Mouse (Mus musculus) ovary, adult 18-20 months (tissue): ENCODE measurements around the gene Cdx4.

Experiments used
- DNase-seq: peaks from one replicate; pipeline ENCODE4 v3.0.0; 2022; ENCODE audit warnings: low spot score, mixed read lengths

Cdx4 gene

GRCm38 (mm10) chrX:103321146-103321545 is at the start of gene Cdx4:
Gene Cdx4 (plus strand): TSS chrX:103321398.
- DNase-seq, result no peak

GRCm38 (mm10) chrX:103274325-103274724 is 46.9 kb upstream of the Cdx4 start:
- DNase-seq, result no peak

GRCm38 (mm10) chrX:103286899-103287722 is 34.1 kb upstream of the Cdx4 start:
- no peak for DNase-seq

- no peak for DNase-seq
Measured at GRCm38 (mm10) chrX:103287846-103288377, 33.3 kb upstream of the Cdx4 start.

- no peak for DNase-seq
Measured at GRCm38 (mm10) chrX:103288485-103289330, 32.5 kb upstream of the Cdx4 start.

- DNase-seq, result no peak
Measured at GRCm38 (mm10) chrX:103298937-103299336, 22.3 kb upstream of the Cdx4 start.

GRCm38 (mm10) chrX:103308262-103308661 is 12.9 kb upstream of the Cdx4 start:
- DNase-seq, result no peak

GRCm38 (mm10) chrX:103311723-103312122 is 9.5 kb upstream of the Cdx4 start:
- no peak for DNase-seq

GRCm38 (mm10) chrX:103314146-103314545 is 7.1 kb upstream of the Cdx4 start:
- DNase-seq, result no peak

GRCm38 (mm10) chrX:103325900-103326299 is 4.7 kb downstream of the Cdx4 start:
- no peak for DNase-seq

- DNase-seq, result no peak
Measured at GRCm38 (mm10) chrX:103329386-103329785, 8.2 kb downstream of the Cdx4 start.

- no peak for DNase-seq
Measured at GRCm38 (mm10) chrX:103331125-103331858, 10.1 kb downstream of the Cdx4 start.

- DNase-seq, result no peak
Measured at GRCm38 (mm10) chrX:103341369-103342113, 20.3 kb downstream of the Cdx4 start.

- no peak for DNase-seq
Measured at GRCm38 (mm10) chrX:103355784-103356183, 34.6 kb downstream of the Cdx4 start.

- peak; percentile 70 for DNase-seq
Measured at GRCm38 (mm10) chrX:103356287-103356686, 35.1 kb downstream of the Cdx4 start, which contains the start of gene Chic1. Gene Chic1 (plus strand): TSS chrX:103356476.

GRCm38 (mm10) chrX:103356761-103357236 is 35.6 kb downstream of the Cdx4 start:
- no peak for DNase-seq

GRCm38 (mm10) chrX:103366201-103366600 is 45.0 kb downstream of the Cdx4 start:
- peak; percentile 7 for DNase-seq

GRCm38 (mm10) chrX:103368650-103369049 is 47.5 kb downstream of the Cdx4 start:
- DNase-seq, result no peak

GRCm38 (mm10) chrX:103371221-103371620 is 50.0 kb downstream of the Cdx4 start:
- DNase-seq, result no peak

- no peak for DNase-seq
Measured at GRCm38 (mm10) chrX:103371627-103372026, 50.4 kb downstream of the Cdx4 start.

GRCm38 (mm10) chrX:103374250-103374649 is 53.1 kb downstream of the Cdx4 start:
- no peak for DNase-seq
